Mouse (Mus musculus): ENCODE data around the gene Cpxm1. TPM values are rescaled to one million over a fixed set of nuclear protein-coding genes. Genes with fewer than 3 reads are reported as not detected.
A peak's percentile ranks its signal among the peaks of the same experiment; 100 is the strongest.
"Not testable (repeated sequence)": the region's sequence is repeated elsewhere in the genome, so short reads cannot be mapped to it uniquely, and the experiment has no call there.

Cpxm1 gene
- total and polyA plus RNA-seq, 2 experiments from 2014 or later, result 6.9 to 9.5 TPM

DNA sequence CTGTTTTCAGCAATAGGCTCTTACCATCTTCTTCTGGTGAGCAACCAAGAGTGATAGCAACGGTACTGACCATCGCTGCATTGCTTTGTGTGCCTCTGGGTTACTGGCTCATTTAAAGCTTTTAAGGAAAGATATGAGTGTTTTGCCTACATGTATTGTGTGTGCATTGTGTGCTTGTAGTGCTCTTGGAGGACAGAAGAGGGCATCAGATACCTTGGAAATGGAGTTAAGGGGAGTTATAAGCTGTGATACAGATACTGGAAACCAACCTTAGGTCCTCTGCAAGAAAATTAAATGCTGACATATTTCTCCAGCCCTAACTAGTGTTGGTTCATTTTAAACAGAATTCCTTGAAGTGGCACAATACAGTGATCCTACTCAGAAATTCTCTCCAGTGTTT is 8.6 kb downstream of the Cpxm1 start:
- TF ChIP-seq CTCF (IDR thresholded peaks at IDR 0.05; ENCODE audit: low read depth), result peak; percentile 39
- TF ChIP-seq EP300 (IDR thresholded peaks at IDR 0.05; ENCODE audit: low read depth), result no peak
- Histone ChIP-seq H3K4me2 (ENCODE audit: low read depth, low read length) (no peak overlapping the region), H3K27ac (ENCODE audit: low read depth) (no peak overlapping the region), H3K4me3 (ENCODE audit: low read depth, low read length) (no peak overlapping the region), H3K36me3 (replicated peaks; ENCODE audit: control insufficient read depth, insufficient read depth, low read length) (no peaks in the 10 kb centered on the region), H3K4me1 (ENCODE audit: control insufficient read depth, insufficient read depth) (no peaks in the 10 kb centered on the region), H3K27me3 (ENCODE audit: control insufficient read depth, insufficient read depth, low read length) (no peaks in the 10 kb centered on the region), H3K9ac (replicated peaks; ENCODE audit: low read depth, low read length) (no peak overlapping the region), H3K9me3 (replicated peaks; ENCODE audit: control insufficient read depth, low read length) (no peaks in the 10 kb centered on the region)
- ATAC-seq (ENCODE audit: insufficient read depth, low read depth), result no peak
- no peak for DNase-seq (ENCODE audit: low spot score)
- 72% methylated on average over 2 of the region's 2 CpGs for WGBS

DNA sequence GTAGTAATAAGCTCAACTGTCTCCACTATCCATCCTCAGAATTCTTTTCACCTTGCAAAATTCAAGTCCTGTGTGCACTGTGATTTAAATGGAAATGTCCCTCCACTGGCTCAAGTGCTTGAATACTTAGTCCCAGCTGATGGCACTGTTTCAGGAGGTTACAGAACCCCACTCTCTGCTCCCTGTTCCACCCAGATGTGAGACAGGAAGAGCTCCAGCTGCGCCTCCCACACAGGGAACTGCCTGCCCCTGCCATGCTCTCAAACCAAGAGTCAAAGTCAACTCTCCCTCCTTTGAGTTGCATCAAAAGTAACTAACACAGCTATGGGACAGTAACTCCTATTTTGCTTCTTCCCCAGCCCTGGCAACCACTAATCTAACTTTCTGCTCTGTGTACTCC is 11.2 kb downstream of the Cpxm1 start:
- Histone ChIP-seq H3K4me3 (ENCODE audit: low read depth, low read length) (no peak overlapping the region), H3K9ac (replicated peaks; ENCODE audit: low read depth, low read length) (no peak overlapping the region), H3K9me3 (replicated peaks; ENCODE audit: control insufficient read depth, low read length) (no peaks in the 10 kb centered on the region), H3K4me2 (ENCODE audit: low read depth, low read length) (no peak overlapping the region), H3K4me1 (ENCODE audit: control insufficient read depth, insufficient read depth) (no peaks in the 10 kb centered on the region), H3K27me3 (ENCODE audit: control insufficient read depth, insufficient read depth, low read length) (0 out of 2 replicates have a peak, but pooled peaks cover 6% of the 10 kb centered on the region), H3K27ac (ENCODE audit: low read depth) (no peak overlapping the region), H3K36me3 (replicated peaks; ENCODE audit: control insufficient read depth, insufficient read depth, low read length) (no peaks in the 10 kb centered on the region)
- TF ChIP-seq EP300 (IDR thresholded peaks at IDR 0.05; ENCODE audit: low read depth) (no peak), CTCF (IDR thresholded peaks at IDR 0.05; ENCODE audit: low read depth) (no peak)
- DNase-seq (ENCODE audit: low spot score) (no peak), ATAC-seq (ENCODE audit: insufficient read depth, low read depth) (no peak)
- 60% methylated on average over 1 of the region's 1 CpGs for WGBS

DNA sequence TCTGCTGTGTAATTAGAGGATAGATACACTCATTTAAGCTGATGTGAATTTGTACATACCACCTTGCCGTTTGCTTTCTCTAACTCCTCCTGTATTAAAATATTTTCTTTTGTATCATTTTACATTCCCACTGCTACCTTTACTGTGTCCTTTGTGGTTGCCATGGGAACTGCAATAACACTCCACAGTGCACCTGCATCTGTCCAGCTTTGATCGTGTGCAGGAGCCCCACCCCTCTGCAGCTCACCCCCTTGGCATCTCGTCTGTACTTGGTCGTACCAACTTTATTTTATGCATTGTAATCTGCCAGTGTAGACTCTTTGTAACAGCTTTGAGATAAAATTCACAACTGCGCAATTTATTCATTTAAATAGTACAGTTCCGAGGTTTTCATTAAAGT is 13.5 kb downstream of the Cpxm1 start:
- ATAC-seq (ENCODE audit: insufficient read depth, low read depth), result no peak
- no peak for TF ChIP-seq CTCF (IDR thresholded peaks at IDR 0.05; ENCODE audit: low read depth)
- no peak for TF ChIP-seq EP300 (IDR thresholded peaks at IDR 0.05; ENCODE audit: low read depth)
- Histone ChIP-seq H3K9ac (replicated peaks; ENCODE audit: low read depth, low read length) (no peak overlapping the region), H3K27ac (ENCODE audit: low read depth) (no peak overlapping the region), H3K36me3 (replicated peaks; ENCODE audit: control insufficient read depth, insufficient read depth, low read length) (no peaks in the 10 kb centered on the region), H3K27me3 (ENCODE audit: control insufficient read depth, insufficient read depth, low read length) (0 out of 2 replicates have a peak, but pooled peaks cover 7% of the 10 kb centered on the region), H3K9me3 (replicated peaks; ENCODE audit: control insufficient read depth, low read length) (no peaks in the 10 kb centered on the region), H3K4me2 (ENCODE audit: low read depth, low read length) (no peak overlapping the region), H3K4me3 (ENCODE audit: low read depth, low read length) (no peak overlapping the region), H3K4me1 (ENCODE audit: control insufficient read depth, insufficient read depth) (no peaks in the 10 kb centered on the region)
- WGBS, result 68% methylated on average over 6 of the region's 6 CpGs
- no peak for DNase-seq (ENCODE audit: low spot score)

DNA sequence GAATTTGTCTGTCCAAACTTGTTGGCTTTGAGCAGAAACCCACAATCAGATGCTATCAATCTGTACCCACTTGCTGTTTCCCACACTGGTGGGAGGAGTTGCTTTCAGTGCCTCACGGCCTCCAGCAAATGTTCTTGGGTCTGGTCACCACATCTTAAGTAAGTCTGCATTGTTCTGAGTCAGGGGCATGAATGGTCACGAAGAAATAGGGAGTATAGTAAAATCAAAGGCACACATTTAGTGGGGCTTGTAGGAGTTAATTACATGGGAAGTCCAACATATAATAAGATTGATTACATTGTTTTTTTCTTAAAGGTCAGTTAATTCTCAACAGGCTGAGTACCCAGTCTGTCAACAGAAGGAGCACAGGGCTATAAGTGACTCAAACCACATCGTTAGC is 14.2 kb downstream of the Cpxm1 start:
- Histone ChIP-seq H3K9ac (replicated peaks; ENCODE audit: low read depth, low read length) (no peak overlapping the region), H3K9me3 (replicated peaks; ENCODE audit: control insufficient read depth, low read length) (no peaks in the 10 kb centered on the region), H3K4me3 (ENCODE audit: low read depth, low read length) (no peak overlapping the region), H3K27ac (ENCODE audit: low read depth) (no peak overlapping the region), H3K27me3 (ENCODE audit: control insufficient read depth, insufficient read depth, low read length) (0 out of 2 replicates have a peak, but pooled peaks cover 7% of the 10 kb centered on the region), H3K4me1 (ENCODE audit: control insufficient read depth, insufficient read depth) (no peaks in the 10 kb centered on the region), H3K4me2 (ENCODE audit: low read depth, low read length) (no peak overlapping the region), H3K36me3 (replicated peaks; ENCODE audit: control insufficient read depth, insufficient read depth, low read length) (no peaks in the 10 kb centered on the region)
- WGBS, result 61% methylated on average over 3 of the region's 3 CpGs
- ATAC-seq (ENCODE audit: insufficient read depth, low read depth) (no peak), DNase-seq (ENCODE audit: low spot score) (no peak)
- TF ChIP-seq EP300 (IDR thresholded peaks at IDR 0.05; ENCODE audit: low read depth), result no peak
- TF ChIP-seq CTCF (IDR thresholded peaks at IDR 0.05; ENCODE audit: low read depth), result no peak

DNA sequence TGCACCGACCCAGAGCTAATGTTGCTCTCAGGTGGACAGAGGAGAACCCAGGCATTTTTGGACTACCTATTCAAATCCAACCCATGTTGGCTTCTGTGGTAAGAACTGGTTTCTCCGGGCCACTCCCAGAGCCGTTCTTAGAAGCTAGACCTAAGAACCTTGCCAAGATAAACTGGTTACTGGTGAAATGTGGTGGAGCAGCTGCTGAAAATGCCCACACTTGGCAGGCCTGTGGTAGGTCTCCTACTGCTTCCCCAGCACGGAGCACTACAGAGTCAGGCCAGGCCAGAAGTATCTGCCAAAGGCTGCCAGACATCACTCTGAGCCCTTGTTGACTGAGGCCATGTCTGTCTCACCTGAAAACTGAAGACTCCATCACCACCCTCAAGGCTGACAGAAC is 22.4 kb downstream of the Cpxm1 start:
- DNase-seq (ENCODE audit: low spot score) (no peak), ATAC-seq (ENCODE audit: insufficient read depth, low read depth) (no peak)
- Histone ChIP-seq H3K4me1 (ENCODE audit: control insufficient read depth, insufficient read depth) (no peaks in the 10 kb centered on the region), H3K36me3 (replicated peaks; ENCODE audit: control insufficient read depth, insufficient read depth, low read length) (no peaks in the 10 kb centered on the region), H3K4me3 (ENCODE audit: low read depth, low read length) (no peak overlapping the region), H3K4me2 (ENCODE audit: low read depth, low read length) (no peak overlapping the region), H3K9ac (replicated peaks; ENCODE audit: low read depth, low read length) (no peak overlapping the region), H3K27me3 (ENCODE audit: control insufficient read depth, insufficient read depth, low read length) (no peaks in the 10 kb centered on the region), H3K27ac (ENCODE audit: low read depth) (no peak overlapping the region), H3K9me3 (replicated peaks; ENCODE audit: control insufficient read depth, low read length) (no peaks in the 10 kb centered on the region)
- TF ChIP-seq CTCF (IDR thresholded peaks at IDR 0.05; ENCODE audit: low read depth) (no peak), EP300 (IDR thresholded peaks at IDR 0.05; ENCODE audit: low read depth) (no peak)
- WGBS, result 62% methylated on average over 4 of the region's 4 CpGs

DNA sequence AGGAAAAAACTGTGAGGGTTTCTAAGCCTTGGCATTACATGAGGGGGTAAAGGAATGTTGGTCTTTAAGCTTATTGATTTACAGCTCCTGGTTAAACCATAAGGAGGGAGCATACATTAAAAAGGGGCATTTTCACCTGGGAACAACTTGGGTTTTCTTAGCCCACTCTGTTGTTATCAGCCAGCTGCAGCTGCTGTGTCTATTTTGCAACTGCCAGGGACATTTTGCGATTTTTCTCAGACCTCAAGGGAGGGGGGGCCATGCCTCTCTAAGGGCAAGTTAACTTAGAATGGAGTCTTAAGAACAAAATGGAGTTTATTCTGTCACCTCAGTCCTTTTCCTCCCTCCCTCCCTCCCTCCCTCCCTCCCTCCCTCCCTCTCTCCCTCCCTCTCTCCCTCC is 24.3 kb downstream of the Cpxm1 start:
- not testable (repeated sequence) for H3K4me3 ChIP-seq (ENCODE audit: low read depth, low read length); H3K4me2 ChIP-seq (ENCODE audit: low read depth, low read length); H3K27me3 ChIP-seq (ENCODE audit: control insufficient read depth, insufficient read depth, low read length); H3K27ac ChIP-seq (ENCODE audit: low read depth); ATAC-seq (ENCODE audit: insufficient read depth, low read depth); H3K36me3 ChIP-seq (replicated peaks; ENCODE audit: control insufficient read depth, insufficient read depth, low read length); H3K9me3 ChIP-seq (replicated peaks; ENCODE audit: control insufficient read depth, low read length); H3K4me1 ChIP-seq (ENCODE audit: control insufficient read depth, insufficient read depth); DNase-seq (ENCODE audit: low spot score); H3K9ac ChIP-seq (replicated peaks; ENCODE audit: low read depth, low read length)
- 28% methylated on average over 1 of the region's 1 CpGs for WGBS

Measured in heart, postnatal 0 days (tissue).